Mouse (Mus musculus) stomach, embryonic 15.5 days (tissue): ENCODE measurements around the gene Qpct. TPM values are rescaled to one million over a fixed set of nuclear protein-coding genes. Genes with fewer than 3 reads are reported as not detected.

ENCODE experiments used
- ATAC-seq: fragments of 200-750 bp; cut with Nextera tagmentation; 2 replicates; pipeline ENCODE4 v1.8.0; 2017; ENCODE audit warnings: low read depth, moderate number of reproducible peaks, moderate TSS enrichment; ENCODE audit not compliant: insufficient read depth, low FRiP score
- H3K27ac ChIP-seq: fragments of 300-500 bp; sonication (generic); 2 replicates; pipeline ENCODE4 v1.5.1; 2015; ENCODE audit warnings: mild to moderate bottlenecking, inconsistent platforms
- H3K27me3 ChIP-seq: fragments of 300-500 bp; sonication (generic); replicated peaks from 2 replicates; pipeline ENCODE4 v1.6.1; 2015; ENCODE audit warnings: inconsistent platforms
- H3K36me3 ChIP-seq: fragments of 300-500 bp; sonication (generic); 2 replicates; pipeline ENCODE4 v1.6.1; 2015; ENCODE audit warnings: inconsistent platforms
- H3K4me1 ChIP-seq: fragments of 300-500 bp; sonication (generic); 2 replicates; pipeline ENCODE4 v1.6.1; 2015; ENCODE audit warnings: inconsistent platforms
- H3K4me2 ChIP-seq: fragments of 300-500 bp; sonication (generic); 2 replicates; pipeline ENCODE4 v1.6.1; 2015; ENCODE audit warnings: mild to moderate bottlenecking, inconsistent platforms
- H3K4me3 ChIP-seq: fragments of 300-500 bp; sonication (generic); replicated peaks from 2 replicates; pipeline ENCODE4 v1.5.1; 2015; ENCODE audit warnings: inconsistent platforms
- H3K9ac ChIP-seq: fragments of 300-500 bp; sonication (generic); 2 replicates; pipeline ENCODE4 v1.6.1; 2015; ENCODE audit warnings: inconsistent platforms
- H3K9me3 ChIP-seq: fragments of 300-500 bp; sonication (generic); 2 replicates; pipeline ENCODE4 v1.6.1; 2016; ENCODE audit warnings: inconsistent platforms
- WGBS: fragments of 180-500 bp; shearing (Covaris S2); methylation state at CpG from one replicate; pipeline ENCODE4 v1.1.7; 2015; 5-methylcytosine and 5-hydroxymethylcytosine counted together
- polyA plus RNA-seq: library from polyadenylated mRNA; unstranded; fragments of >200 nt; fragmentation: Nextera tagmentation; extraction: Ambion mirVana; gene quantifications from 2 replicates; pipeline ENCODE4 v1.2.1, GENCODE M21; 2015

Qpct gene
- polyA plus RNA-seq, 1 experiment from 2014 or later = 14.6 TPM

DNA sequence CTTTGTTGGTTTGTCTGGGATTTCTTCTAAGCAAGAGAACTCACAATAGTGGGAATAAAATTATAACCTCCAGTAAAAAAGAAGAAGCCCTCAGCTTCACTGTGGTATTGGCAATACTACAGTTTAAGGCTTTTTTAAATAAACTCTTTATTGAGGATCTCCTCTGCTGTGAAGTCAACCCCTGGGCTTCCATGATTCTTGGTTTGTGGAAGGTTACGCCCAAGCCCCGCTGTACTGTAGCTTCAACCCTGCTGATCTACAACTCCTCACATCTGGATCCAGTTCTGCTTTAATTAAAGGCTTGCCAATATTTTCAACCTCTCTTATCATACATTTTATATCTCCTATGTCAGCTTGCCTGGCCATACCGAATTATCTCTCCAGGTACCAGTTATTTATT, 68.6 kb downstream of the Qpct start:
- Histone ChIP-seq H3K27me3 (no peaks in the 10 kb centered on the region), H3K27ac (no peak overlapping the region), H3K4me1 (no peaks in the 10 kb centered on the region), H3K9ac (no peak overlapping the region), H3K4me2 (no peak overlapping the region), H3K4me3 (no peak overlapping the region), H3K36me3 (no peaks in the 10 kb centered on the region), H3K9me3 (no peaks in the 10 kb centered on the region)
- no peak for ATAC-seq
- 81% methylated on average over 3 of the region's 3 CpGs for WGBS

DNA sequence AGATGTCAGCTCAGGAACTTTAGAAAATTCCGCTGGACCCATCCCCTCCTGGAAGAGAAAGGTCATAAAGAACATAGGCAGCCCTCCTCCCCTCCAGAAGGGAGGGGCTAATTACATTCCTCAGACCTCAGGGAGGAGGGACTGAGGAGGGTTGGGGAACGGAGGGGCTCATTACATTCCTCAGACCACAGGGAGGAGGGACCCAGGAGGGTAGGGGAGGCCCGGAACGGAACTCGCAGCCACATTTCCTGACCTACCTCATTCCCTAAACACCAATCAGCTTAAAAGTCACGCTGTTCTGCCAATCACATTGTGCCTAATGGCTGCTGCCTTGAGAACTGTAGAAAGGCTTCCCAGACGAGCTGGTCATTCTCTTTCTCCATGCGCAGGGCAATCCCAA, 82.0 kb downstream of the Qpct start:
- H3K27me3 ChIP-seq = no peaks in the 10 kb centered on the region
- ATAC-seq = no peak
- no peak overlapping the region for H3K4me2 ChIP-seq
- H3K4me3 ChIP-seq = no peak overlapping the region
- H3K9ac ChIP-seq = no peak overlapping the region
- H3K36me3 ChIP-seq = no peaks in the 10 kb centered on the region
- H3K4me1 ChIP-seq = no peaks in the 10 kb centered on the region
- H3K9me3 ChIP-seq = no peaks in the 10 kb centered on the region
- WGBS = 40% methylated on average over 8 of the region's 8 CpGs
- no peak overlapping the region for H3K27ac ChIP-seq

DNA sequence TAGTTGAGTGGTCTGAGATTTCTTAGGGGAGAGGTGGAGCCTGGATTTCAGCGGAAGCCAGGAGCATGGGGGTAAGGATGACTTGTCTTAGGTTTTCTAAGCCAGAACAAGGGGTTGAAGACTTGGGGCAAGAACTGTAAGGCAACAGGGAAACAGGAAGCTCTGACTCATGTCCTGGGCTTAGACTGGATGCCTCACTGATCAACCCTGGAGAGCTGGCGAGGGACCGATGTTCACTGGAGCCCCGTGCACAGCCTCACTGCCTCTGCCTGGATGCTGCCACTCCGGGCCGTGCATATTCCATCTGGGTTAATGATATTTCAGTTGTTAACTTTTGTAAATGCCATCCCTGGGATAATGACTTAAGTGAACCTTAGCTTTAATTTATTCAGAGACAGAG, 84.1 kb downstream of the Qpct start:
- H3K4me2 ChIP-seq = no peak overlapping the region
- no peaks in the 10 kb centered on the region for H3K4me1 ChIP-seq
- no peaks in the 10 kb centered on the region for H3K36me3 ChIP-seq
- no peak for ATAC-seq
- H3K27me3 ChIP-seq = no peaks in the 10 kb centered on the region
- no peaks in the 10 kb centered on the region for H3K9me3 ChIP-seq
- 73% methylated on average over 6 of the region's 6 CpGs for WGBS
- H3K4me3 ChIP-seq = no peak overlapping the region
- no peak overlapping the region for H3K9ac ChIP-seq
- no peak overlapping the region for H3K27ac ChIP-seq

DNA sequence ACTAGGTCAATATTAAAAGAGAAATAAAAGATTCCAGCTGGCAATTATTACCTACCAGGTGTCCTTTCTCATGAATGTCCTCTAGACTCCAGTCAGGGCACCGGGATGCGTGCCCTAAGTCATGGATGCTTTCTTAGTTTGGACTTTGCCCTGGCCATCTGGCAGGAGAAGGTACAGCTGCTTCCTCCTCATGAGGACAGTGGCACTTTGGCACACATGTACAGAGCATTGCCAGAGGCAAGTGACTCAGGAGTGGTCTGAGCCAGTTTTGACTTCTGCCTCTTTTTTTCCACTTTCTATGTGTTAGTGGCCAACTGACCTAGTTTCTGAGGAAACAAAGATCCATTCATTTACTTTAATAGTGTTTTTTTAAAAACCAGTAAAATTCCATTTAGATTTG, 84.7 kb downstream of the Qpct start:
- Histone ChIP-seq H3K9me3 (no peaks in the 10 kb centered on the region), H3K4me1 (no peaks in the 10 kb centered on the region), H3K4me3 (no peak overlapping the region), H3K9ac (no peak overlapping the region), H3K27ac (no peak overlapping the region), H3K27me3 (no peaks in the 10 kb centered on the region), H3K36me3 (no peaks in the 10 kb centered on the region), H3K4me2 (no peak overlapping the region)
- WGBS = 59% methylated on average over 2 of the region's 2 CpGs
- ATAC-seq = no peak

Other genes starting within 250 kb of the Qpct start
- 10.0 and 13.3 TPM in 2 replicates for gene Heatr5b, start 216.5 kb upstream of the Qpct start, polyA plus RNA-seq
- gene Gpatch11, start 216.3 kb upstream of the Qpct start, polyA plus RNA-seq = 43.2 and 44.7 TPM in 2 replicates
- gene Eif2ak2, start 169.3 kb upstream of the Qpct start, polyA plus RNA-seq = 16.0 and 16.4 TPM in 2 replicates
- gene Sult6b1, start 144.9 kb upstream of the Qpct start, polyA plus RNA-seq = 0.14 and 0.35 TPM in 2 replicates
- gene Cebpzos, start 135.4 kb upstream of the Qpct start, polyA plus RNA-seq = 113 and 115 TPM in 2 replicates
- 54.3 and 54.4 TPM in 2 replicates for gene Cebpz, start 114.8 kb upstream of the Qpct start, polyA plus RNA-seq
- gene Ndufaf7, start 114.8 kb upstream of the Qpct start, polyA plus RNA-seq = 51.7 and 57.7 TPM in 2 replicates
- 32.6 and 34.5 TPM in 2 replicates for gene Prkd3, start 31.1 kb upstream of the Qpct start, polyA plus RNA-seq